Mouse (Mus musculus): ENCODE measurements around the gene Gm20388.

DNA sequence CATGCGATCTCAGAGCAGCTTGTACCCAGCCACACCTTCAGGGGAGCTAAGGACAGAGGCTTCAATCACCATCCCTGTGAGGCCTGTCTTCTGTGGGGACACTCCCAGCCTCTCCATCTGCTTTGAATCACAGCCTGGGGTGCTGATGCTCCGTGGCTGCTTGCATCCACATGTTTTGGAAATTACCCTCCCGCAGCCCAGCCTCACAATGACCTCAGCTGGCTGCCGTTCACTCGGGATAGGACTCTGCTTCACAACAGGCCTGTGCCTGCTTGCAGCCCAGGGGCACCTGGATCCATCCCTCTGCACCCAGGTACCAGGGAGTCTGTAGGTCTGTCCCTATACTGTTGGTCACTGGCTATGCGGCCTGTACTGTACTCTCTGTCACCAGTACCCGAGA is 2153.7 kb downstream of the Gm20388 start:
- TF ChIP-seq GATA1 (IDR thresholded peaks at IDR 0.05; ENCODE audit: low read length) (no peak), TAL1 (IDR thresholded peaks at IDR 0.05; ENCODE audit: low read length) (no peak)

All from erythroblast, embryonic 14.5 days (primary cell).